Mouse (Mus musculus): Measurements from ENCODE around the gene Ermp1. TPM values are rescaled to one million over a fixed set of nuclear protein-coding genes. Genes with fewer than 3 reads are reported as not detected.
"Not testable (repeated sequence)": the region's sequence is repeated elsewhere in the genome, so short reads cannot be mapped to it uniquely, and the experiment has no call there.

The Ermp1 gene
- polyA plus RNA-seq, 1 experiment from 2014 or later = 21.5 TPM

DNA sequence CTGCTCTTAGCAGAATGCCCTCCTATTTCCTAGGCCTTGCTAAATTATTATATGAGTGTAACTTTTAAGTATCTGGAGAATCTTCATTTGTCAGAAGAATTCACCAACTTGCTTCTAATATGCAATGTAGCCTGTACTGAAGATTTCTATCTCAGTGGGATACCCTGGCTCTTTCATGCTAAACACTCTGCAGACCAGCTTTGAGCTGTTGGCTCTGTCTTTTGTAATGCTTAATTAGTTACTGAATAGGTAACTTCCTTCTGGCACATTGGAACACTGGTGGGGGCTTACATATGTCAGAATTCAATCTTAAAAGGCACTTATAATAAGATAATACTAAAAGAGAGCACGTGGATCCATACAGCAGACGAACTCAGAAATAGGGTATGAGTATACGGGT is 54.4 kb downstream of the Ermp1 start:
- not testable (repeated sequence) for H3K27me3 ChIP-seq; H3K4me1 ChIP-seq; H3K9ac ChIP-seq; H3K9me3 ChIP-seq; ATAC-seq (ENCODE audit: insufficient number of reproducible peaks, low FRiP score, low TSS enrichment, low read depth); H3K27ac ChIP-seq; H3K4me2 ChIP-seq; H3K4me3 ChIP-seq
- H3K36me3 ChIP-seq = peaks cover 53% of the 10 kb centered on the region
- 82% methylated on average over 3 of the region's 3 CpGs for WGBS

DNA sequence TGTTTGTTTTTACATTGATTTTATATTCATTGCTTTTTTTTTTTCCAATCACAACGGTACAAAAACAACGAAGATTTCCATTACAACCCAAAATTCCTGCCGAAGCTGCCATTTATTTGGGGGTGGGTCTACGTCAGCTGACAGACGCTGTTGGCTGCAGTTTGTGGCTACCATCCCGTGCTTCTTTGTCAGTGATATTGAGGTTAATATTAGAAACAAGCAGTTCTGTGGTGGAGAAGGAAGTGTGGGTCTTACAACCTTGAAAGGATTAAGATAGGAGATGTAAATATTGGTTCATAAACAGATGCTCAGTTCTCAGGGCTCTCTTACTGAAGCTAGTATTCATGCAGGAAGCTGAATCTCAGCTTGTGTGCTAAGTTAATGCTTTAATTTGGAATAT is 64.5 kb downstream of the Ermp1 start:
- WGBS = 86% methylated on average over 6 of the region's 6 CpGs
- Histone ChIP-seq H3K27me3 (no peaks in the 10 kb centered on the region), H3K27ac (no peak overlapping the region), H3K36me3 (peaks cover 61% of the 10 kb centered on the region), H3K4me2 (no peak overlapping the region), H3K9me3 (no peaks in the 10 kb centered on the region), H3K9ac (no peak overlapping the region), H3K4me1 (no peaks in the 10 kb centered on the region), H3K4me3 (no peak overlapping the region)
- ATAC-seq (ENCODE audit: insufficient number of reproducible peaks, low FRiP score, low TSS enrichment, low read depth) = no peak

DNA sequence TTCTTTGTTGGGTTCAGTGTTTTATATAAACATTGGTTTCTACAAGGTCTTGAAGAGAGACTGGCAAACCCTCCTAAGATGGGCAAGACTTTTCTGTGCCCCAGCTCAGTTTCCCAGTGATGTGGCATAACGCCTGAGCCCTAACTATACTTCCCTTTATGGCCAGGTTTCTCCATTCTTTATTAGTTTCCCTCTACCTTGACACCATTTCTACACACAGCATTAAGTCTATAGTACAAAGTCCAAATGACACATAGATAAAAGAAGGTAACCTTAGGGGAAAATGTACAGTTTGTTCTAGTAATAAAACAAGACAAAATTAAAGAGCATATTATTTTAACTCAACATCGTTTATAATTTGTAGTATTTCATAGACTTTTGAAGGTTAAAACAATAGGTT is 65.8 kb downstream of the Ermp1 start:
- no peak for ATAC-seq (ENCODE audit: insufficient number of reproducible peaks, low FRiP score, low TSS enrichment, low read depth)
- no peak overlapping the region for H3K27ac ChIP-seq
- WGBS = 86% methylated on average over 2 of the region's 2 CpGs
- no peaks in the 10 kb centered on the region for H3K4me1 ChIP-seq
- H3K9me3 ChIP-seq = no peaks in the 10 kb centered on the region
- no peak overlapping the region for H3K9ac ChIP-seq
- H3K27me3 ChIP-seq = no peaks in the 10 kb centered on the region
- no peak overlapping the region for H3K4me3 ChIP-seq
- peaks cover 58% of the 10 kb centered on the region for H3K36me3 ChIP-seq
- H3K4me2 ChIP-seq = no peak overlapping the region

DNA sequence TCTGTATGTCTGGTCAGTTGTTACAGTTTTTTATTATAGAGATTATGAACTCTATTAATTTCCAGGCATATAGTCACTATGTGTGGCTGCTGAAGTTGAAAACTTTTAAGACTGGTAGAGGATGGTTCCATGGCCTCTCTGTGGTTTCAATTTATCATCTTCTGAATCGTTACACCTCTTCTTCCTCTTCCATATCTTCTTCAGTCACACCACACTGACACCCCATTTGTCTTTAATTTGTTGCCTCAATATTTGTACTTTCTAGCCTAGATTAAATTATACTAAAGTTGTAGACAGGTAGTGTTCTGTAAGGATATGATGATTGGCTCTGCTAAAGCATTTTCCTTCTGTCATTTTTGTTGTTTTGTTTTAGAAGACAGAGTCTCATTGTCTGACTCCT is 81.7 kb downstream of the Ermp1 start:
- 84% methylated on average over 1 of the region's 1 CpGs for WGBS
- H3K4me3 ChIP-seq = no peak overlapping the region
- no peak overlapping the region for H3K9ac ChIP-seq

DNA sequence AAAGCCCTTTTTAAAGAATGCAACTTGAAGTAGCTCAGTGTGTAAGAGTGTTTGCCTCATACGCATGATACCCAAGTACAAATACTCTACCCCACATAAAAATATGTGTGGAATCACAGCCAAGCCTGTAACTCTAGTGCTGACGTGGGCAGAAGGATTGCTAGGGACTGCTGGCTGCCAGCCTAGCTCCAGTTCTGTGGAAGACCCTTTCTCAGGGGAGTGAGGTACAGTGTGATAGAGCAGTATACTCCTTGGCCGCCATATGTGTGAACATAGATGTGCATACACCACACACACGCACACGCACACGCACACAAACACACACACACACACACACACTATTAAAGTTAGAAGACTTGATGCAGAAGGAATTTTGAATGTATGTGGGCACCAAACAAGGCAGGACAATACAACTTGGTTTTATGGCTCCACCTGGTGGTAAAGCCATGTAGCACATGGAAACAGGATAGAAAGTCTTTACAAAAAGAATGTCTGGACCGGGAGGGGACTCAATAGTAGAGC is 84.9 kb downstream of the Ermp1 start:
- H3K4me1 ChIP-seq = no peaks in the 10 kb centered on the region
- H3K9me3 ChIP-seq = no peaks in the 10 kb centered on the region
- H3K4me2 ChIP-seq = no peak overlapping the region
- H3K36me3 ChIP-seq = peaks cover 8% of the 10 kb centered on the region; the same call in 1 of the 2 replicates
- 58% methylated on average over 7 of the region's 7 CpGs for WGBS
- H3K27me3 ChIP-seq = no peaks in the 10 kb centered on the region
- H3K4me3 ChIP-seq = no peak overlapping the region
- no peak overlapping the region for H3K27ac ChIP-seq
- no peak for ATAC-seq (ENCODE audit: insufficient number of reproducible peaks, low FRiP score, low TSS enrichment, low read depth)
- no peak overlapping the region for H3K9ac ChIP-seq

More for the DNA sequence above, 81.7 kb downstream of the Ermp1 start:
- no peak for ATAC-seq (ENCODE audit: insufficient number of reproducible peaks, low FRiP score, low TSS enrichment, low read depth)
- Histone ChIP-seq H3K4me1 (no peaks in the 10 kb centered on the region), H3K9me3 (no peaks in the 10 kb centered on the region), H3K36me3 (peaks cover 26% of the 10 kb centered on the region), H3K27me3 (no peaks in the 10 kb centered on the region), H3K27ac (no peak overlapping the region), H3K4me2 (no peak overlapping the region)

DNA sequence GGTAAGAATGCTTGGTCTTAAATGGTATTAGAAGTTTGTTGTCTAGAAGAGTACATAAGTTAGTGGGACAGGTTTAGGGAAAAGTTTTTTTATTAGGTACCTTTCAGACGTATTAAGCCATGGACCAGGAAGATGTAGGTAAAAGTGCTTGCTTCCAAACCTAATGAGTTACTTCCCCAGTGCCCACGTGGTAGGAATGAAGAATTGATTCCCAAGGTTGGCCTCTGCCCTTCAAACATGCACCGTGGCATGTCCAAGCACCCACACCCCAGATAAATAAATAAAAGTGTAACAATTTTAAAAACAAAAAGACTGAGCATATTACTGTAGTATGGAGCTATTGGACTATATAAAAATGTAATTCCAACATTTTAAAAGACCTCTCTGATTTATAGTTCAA is 85.6 kb downstream of the Ermp1 start:
- Histone ChIP-seq H3K27me3 (no peaks in the 10 kb centered on the region), H3K9ac (no peak overlapping the region), H3K9me3 (no peaks in the 10 kb centered on the region), H3K27ac (no peak overlapping the region), H3K4me1 (no peaks in the 10 kb centered on the region), H3K36me3 (peaks cover 5% of the 10 kb centered on the region; the same call in 1 of the 2 replicates), H3K4me3 (no peak overlapping the region), H3K4me2 (no peak overlapping the region)
- 69% methylated on average over 3 of the region's 3 CpGs for WGBS
- no peak for ATAC-seq (ENCODE audit: insufficient number of reproducible peaks, low FRiP score, low TSS enrichment, low read depth)

DNA sequence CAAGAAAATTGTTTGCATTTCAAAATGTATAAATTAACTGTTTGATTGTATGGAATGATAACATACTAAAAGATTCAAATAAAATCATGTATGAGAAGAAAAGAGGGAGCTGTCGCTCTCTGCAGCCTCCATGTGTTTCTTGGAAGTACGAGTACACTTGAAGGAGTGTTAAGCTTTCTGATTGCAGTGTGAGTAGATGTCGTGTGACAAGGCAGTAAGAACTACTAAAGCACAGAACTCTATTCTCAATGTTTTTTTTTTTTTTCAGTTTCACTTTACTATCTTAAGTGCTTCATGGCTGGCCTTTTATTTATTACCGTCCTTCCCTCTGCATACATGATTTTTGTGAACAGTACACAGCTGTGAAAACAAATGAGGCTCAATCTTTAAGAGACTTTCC is 86.0 kb downstream of the Ermp1 start:
- Histone ChIP-seq H3K4me2 (no peak overlapping the region), H3K9ac (no peak overlapping the region), H3K9me3 (no peaks in the 10 kb centered on the region), H3K36me3 (peaks cover 5% of the 10 kb centered on the region; the same call in 1 of the 2 replicates), H3K27me3 (no peaks in the 10 kb centered on the region), H3K4me3 (no peak overlapping the region), H3K27ac (no peak overlapping the region), H3K4me1 (no peaks in the 10 kb centered on the region)
- WGBS = 78% methylated on average over 4 of the region's 4 CpGs
- no peak for ATAC-seq (ENCODE audit: insufficient number of reproducible peaks, low FRiP score, low TSS enrichment, low read depth)

Other genes with a start within 250 kb of the Ermp1 start
- not detected in 2 replicates for gene Pdcd1lg2, start 237.5 kb downstream of the Ermp1 start, polyA plus RNA-seq (2015; fragmentation: Nextera tagmentation; extraction: Ambion mirVana)
- gene Ric1, start 126.1 kb downstream of the Ermp1 start, polyA plus RNA-seq (2015; fragmentation: Nextera tagmentation; extraction: Ambion mirVana) = 16.1 and 19.8 TPM in 2 replicates
- gene Mlana, start 49.4 kb upstream of the Ermp1 start, polyA plus RNA-seq (2015; fragmentation: Nextera tagmentation; extraction: Ambion mirVana) = 1.6 and 1.7 TPM in 2 replicates
- 4.2 and 5.0 TPM in 2 replicates for gene 9930021J03Rik, start 157.6 kb upstream of the Ermp1 start, polyA plus RNA-seq (2015; fragmentation: Nextera tagmentation; extraction: Ambion mirVana)
- 15.8 and 17.3 TPM in 2 replicates for gene Ranbp6, start 164.6 kb upstream of the Ermp1 start, polyA plus RNA-seq (2015; fragmentation: Nextera tagmentation; extraction: Ambion mirVana)